Mouse (Mus musculus): ENCODE results near the gene Trim28. TPM values are rescaled to one million over a fixed set of nuclear protein-coding genes. Genes with fewer than 3 reads are reported as not detected.

Gene Trim28
- polyA plus RNA-seq, 1 experiment, result 266 TPM

DNA sequence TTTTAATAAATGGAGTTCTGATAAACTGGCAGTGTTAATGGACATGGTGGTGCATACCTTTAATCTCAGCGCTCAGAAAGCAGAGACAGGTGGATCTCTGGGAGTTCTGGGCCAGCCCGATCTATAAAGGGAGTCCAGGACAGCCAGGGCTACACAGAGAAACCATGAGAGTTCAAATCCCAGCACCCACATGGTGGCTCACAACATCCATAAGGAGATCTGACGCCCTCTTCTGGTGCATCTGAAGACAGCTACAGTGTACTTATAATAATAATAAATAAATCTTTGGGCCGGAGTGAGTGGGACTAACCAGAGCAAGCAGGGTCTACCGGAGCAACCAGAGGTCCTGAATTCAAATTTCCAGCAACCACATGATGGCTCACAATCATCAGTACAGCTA lies 4.5 kb downstream of the Trim28 start:
- TF ChIP-seq CTCF (IDR thresholded peaks at IDR 0.05; ENCODE audit: borderline replicate concordance, insufficient read depth, low read depth, low read length) (no peak), POLR2A (IDR thresholded peaks at IDR 0.05; ENCODE audit: borderline replicate concordance, insufficient read depth, low read length) (no peak)
- no peak for DNase-seq
- no peak overlapping the region for H3K27ac ChIP-seq (ENCODE audit: insufficient read depth, low read length)
- H3K4me3 ChIP-seq (replicated peaks; ENCODE audit: insufficient read depth, low read depth, low read length), result no peak overlapping the region
- no peaks in the 10 kb centered on the region for H3K27me3 ChIP-seq (ENCODE audit: control insufficient read depth, insufficient read depth, low read length)
- 73% methylated on average over 5 of the region's 5 CpGs for WGBS
- peaks cover 14% of the 10 kb centered on the region for H3K4me1 ChIP-seq (ENCODE audit: control insufficient read depth, insufficient read depth, low read length)

DNA sequence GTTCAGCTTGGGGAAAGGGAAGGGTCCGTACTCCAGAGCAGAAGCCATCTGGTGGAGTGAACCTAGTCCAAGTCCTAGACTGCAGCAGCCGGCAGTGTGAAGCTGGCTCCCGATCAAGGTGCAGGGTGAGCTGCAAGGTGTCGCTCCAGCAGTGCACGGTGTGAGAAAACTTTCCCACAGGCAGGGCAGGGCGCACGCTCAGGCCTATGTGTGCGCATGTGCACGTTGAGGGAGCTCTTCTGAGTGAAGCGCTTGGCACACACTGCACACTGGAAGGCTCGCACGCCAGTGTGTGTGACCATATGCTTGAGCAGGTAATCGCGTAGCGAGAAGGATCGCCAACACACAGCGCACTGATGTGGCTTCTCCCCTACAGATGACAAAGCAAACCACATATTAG lies 7.1 kb downstream of the Trim28 start:
- Histone ChIP-seq H3K4me1 (ENCODE audit: control insufficient read depth, insufficient read depth, low read length) (peaks cover 18% of the 10 kb centered on the region), H3K4me3 (replicated peaks; ENCODE audit: insufficient read depth, low read depth, low read length) (no peak overlapping the region)
- WGBS, result 17% methylated on average over 17 of the region's 17 CpGs

DNA sequence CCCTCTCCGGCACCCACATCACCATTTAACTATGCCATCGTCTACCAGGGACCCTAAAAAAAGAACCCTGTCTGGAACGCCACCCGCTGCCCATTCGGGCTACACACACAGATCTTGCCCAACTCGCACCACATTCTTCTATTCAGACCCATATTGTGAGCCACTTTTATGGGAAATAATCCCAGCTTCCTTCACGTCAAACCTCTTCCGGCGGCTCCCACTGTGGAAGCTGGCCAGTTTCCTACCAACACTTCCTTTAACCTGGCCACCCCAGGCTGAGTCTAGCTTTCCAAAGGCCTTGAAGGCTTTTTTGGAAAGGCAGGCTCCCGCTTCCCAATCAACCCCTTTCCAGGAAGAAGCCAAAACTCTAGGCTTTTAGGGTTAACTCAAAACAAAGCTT lies 7.6 kb downstream of the Trim28 start:
- no peak for TF ChIP-seq POLR2A (IDR thresholded peaks at IDR 0.05; ENCODE audit: borderline replicate concordance, insufficient read depth, low read length)
- TF ChIP-seq CTCF (IDR thresholded peaks at IDR 0.05; ENCODE audit: borderline replicate concordance, insufficient read depth, low read depth, low read length), result no peak
- DNase-seq, result no peak
- WGBS, result 58% methylated on average over 10 of the region's 10 CpGs
- peaks cover 18% of the 10 kb centered on the region for H3K4me1 ChIP-seq (ENCODE audit: control insufficient read depth, insufficient read depth, low read length)
- H3K27ac ChIP-seq (ENCODE audit: insufficient read depth, low read length), result no peak overlapping the region
- H3K27me3 ChIP-seq (ENCODE audit: control insufficient read depth, insufficient read depth, low read length), result no peaks in the 10 kb centered on the region
- no peak overlapping the region for H3K4me3 ChIP-seq (replicated peaks; ENCODE audit: insufficient read depth, low read depth, low read length)

More for the DNA sequence above, 7.1 kb downstream of the Trim28 start:
- no peak for TF ChIP-seq POLR2A (IDR thresholded peaks at IDR 0.05; ENCODE audit: borderline replicate concordance, insufficient read depth, low read length)
- no peak for TF ChIP-seq CTCF (IDR thresholded peaks at IDR 0.05; ENCODE audit: borderline replicate concordance, insufficient read depth, low read depth, low read length)
- H3K27me3 ChIP-seq (ENCODE audit: control insufficient read depth, insufficient read depth, low read length), result no peaks in the 10 kb centered on the region
- DNase-seq, result peak; percentile 45 to 48
- 0 out of 2 replicates have a peak overlapping the region, but pooled peaks have one; percentile 12 for H3K27ac ChIP-seq (ENCODE audit: insufficient read depth, low read length)

DNA sequence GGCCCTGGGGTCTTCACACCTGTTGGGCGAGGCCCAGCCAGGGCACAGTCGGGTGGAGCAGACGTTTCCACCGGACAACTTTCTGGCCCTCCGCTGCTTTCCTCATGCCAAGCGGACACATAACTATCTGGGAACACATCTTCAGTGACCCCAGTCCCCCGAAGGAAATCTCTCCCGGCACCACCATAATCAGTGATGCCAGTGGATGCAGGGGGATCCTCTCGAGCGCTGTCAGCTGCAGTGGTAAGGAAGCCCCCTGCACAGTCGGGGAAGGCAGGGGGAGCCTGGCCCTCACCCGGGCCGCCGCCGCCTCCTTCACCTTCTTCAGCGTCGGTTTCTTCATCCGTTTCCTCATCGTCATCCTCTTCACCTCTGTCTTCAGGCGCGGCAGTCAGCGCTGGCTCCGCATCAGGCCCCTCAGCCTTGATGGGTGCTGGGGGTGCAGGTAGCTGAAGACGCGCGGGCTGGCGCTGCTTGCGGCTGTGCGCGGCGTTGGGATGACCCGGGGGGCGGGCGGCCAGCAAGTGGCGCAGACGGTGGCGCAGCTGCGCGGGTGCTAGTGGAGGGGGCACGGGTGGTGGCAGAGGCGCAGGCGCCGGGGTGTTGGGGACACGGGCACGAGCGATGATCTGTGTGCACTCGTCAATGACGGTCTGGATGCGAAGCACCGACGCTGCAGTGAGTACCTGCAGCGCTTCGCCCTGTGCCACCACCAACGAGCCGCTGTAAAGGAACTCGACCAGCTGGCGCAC lies 8.6 kb downstream of the Trim28 start:
- no peak overlapping the region for H3K4me3 ChIP-seq (replicated peaks; ENCODE audit: insufficient read depth, low read depth, low read length)
- H3K27me3 ChIP-seq (ENCODE audit: control insufficient read depth, insufficient read depth, low read length), result no peaks in the 10 kb centered on the region
- no peak for TF ChIP-seq CTCF (IDR thresholded peaks at IDR 0.05; ENCODE audit: borderline replicate concordance, insufficient read depth, low read depth, low read length)
- TF ChIP-seq POLR2A (IDR thresholded peaks at IDR 0.05; ENCODE audit: borderline replicate concordance, insufficient read depth, low read length), result no peak
- peaks cover 18% of the 10 kb centered on the region for H3K4me1 ChIP-seq (ENCODE audit: control insufficient read depth, insufficient read depth, low read length)
- H3K27ac ChIP-seq (ENCODE audit: insufficient read depth, low read length), result no peak overlapping the region
- 52% methylated on average over 57 of the region's 57 CpGs for WGBS
- DNase-seq, result peak; percentile 17 to 40

DNA sequence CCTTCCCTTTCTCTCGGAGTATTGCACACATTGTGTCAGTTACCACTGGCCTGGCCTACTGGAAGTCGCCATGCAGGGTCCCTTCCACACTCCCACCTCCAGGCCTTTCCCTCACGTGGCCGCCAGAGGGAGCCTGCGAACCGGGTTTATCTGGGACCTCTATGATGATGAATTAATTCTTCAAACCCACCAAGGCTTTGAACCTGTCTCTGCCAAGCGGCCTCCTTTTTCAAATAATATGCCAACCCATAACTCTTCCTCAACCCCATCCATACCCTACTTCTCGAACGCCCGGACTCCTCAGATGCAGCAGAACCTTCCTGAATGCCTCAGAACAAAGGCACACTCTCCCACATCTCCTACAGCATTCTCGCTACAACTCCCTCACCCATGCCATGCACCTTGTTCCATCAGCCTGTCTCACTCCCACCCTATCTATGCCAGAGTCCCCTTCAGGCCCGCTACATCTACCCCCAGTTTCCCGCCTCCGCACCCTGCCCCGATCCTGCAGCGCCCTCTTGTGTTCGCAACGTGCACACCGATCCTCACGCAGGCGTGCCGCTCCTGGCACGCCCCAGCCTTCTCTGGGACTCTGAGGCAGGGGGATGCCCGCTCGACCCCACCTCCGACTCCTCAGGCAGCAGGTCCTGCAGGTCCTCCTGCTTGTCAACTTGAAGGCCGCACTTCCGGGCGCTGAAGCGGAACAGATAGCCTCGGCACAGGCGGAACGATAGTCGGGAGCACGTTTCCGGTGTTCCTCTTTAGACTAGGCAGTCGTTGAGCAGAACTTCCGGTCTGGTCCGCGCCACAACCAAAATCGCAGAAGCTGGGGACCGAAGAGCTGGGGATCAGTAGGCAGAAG lies 10.5 kb downstream of the Trim28 start:
- WGBS, result under 1% methylated on average over 42 of the region's 42 CpGs
- H3K4me1 ChIP-seq (ENCODE audit: control insufficient read depth, insufficient read depth, low read length), result peaks cover 18% of the 10 kb centered on the region
- peak overlapping the region; percentile 92 for H3K27ac ChIP-seq (ENCODE audit: insufficient read depth, low read length)
- TF ChIP-seq POLR2A (IDR thresholded peaks at IDR 0.05; ENCODE audit: borderline replicate concordance, insufficient read depth, low read length) (peak; percentile 74; the same call in 1 of the 2 replicates), CTCF (IDR thresholded peaks at IDR 0.05; ENCODE audit: borderline replicate concordance, insufficient read depth, low read depth, low read length) (peak; percentile 77)
- peak overlapping the region; percentile 97 for H3K4me3 ChIP-seq (replicated peaks; ENCODE audit: insufficient read depth, low read depth, low read length)
- no peaks in the 10 kb centered on the region for H3K27me3 ChIP-seq (ENCODE audit: control insufficient read depth, insufficient read depth, low read length)
- peak; percentile 93 to 96 for DNase-seq

DNA sequence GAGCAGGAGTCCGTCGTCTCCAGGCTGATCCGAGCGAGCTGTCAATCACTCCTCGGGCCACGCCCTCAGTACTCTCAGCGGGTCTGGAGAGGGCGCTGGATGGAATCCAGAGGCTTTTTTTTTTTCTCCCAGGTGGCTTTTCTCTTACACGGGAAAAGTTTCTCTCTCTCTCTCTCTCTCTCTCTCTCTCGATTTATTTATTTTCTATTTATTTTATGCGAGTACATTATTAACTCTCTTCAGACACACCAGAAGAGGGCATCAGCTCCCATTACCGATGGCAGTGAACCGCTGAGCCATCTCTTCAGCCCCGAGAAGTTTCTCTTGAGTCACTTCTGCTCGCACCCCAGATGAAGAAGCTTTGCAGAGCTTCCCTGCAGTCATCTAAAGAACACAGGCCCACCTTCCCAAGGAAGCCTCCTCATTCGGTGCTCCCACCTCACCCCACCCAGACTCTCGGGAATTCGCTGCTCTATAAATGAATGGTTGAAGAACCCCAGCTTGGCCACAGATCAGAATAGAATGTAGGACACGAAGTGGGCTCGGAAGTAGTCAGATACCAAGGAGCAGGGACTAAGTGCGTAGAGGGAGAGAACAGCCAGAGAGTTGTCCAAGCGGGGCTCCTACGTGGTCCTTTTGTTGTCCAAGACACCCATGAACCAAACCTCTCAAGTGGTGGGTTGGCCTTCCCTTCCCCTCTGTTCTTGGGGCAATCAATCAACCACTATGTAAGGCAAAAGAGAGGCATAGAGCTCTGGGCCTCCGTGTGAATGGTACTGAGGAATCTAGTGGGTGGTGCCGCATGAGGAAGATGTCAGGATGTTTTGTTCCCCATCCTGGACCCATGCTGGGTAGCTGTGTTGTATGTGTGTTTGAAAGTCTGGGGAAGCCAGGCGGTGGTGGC lies 11.3 kb downstream of the Trim28 start, which contains the start of gene Zbtb45:
Gene Zbtb45 (minus strand): TSS at position 30 of the 904 bp plus-strand sequence.
- Histone ChIP-seq H3K4me3 (replicated peaks; ENCODE audit: insufficient read depth, low read depth, low read length) (peak within 1 kb of the TSS; percentile 97), H3K27me3 (ENCODE audit: control insufficient read depth, insufficient read depth, low read length) (no peaks in the 10 kb centered on the region), H3K27ac (ENCODE audit: insufficient read depth, low read length) (peak within 1 kb of the TSS; percentile 92), H3K4me1 (ENCODE audit: control insufficient read depth, insufficient read depth, low read length) (peaks cover 18% of the 10 kb centered on the region)
- 4% methylated on average over 26 of the region's 26 CpGs for WGBS
- DNase-seq, result peak in 1 of 2 experiments; percentile 13
- no peak for TF ChIP-seq POLR2A (IDR thresholded peaks at IDR 0.05; ENCODE audit: borderline replicate concordance, insufficient read depth, low read length)
- no peak for TF ChIP-seq CTCF (IDR thresholded peaks at IDR 0.05; ENCODE audit: borderline replicate concordance, insufficient read depth, low read depth, low read length)

DNA sequence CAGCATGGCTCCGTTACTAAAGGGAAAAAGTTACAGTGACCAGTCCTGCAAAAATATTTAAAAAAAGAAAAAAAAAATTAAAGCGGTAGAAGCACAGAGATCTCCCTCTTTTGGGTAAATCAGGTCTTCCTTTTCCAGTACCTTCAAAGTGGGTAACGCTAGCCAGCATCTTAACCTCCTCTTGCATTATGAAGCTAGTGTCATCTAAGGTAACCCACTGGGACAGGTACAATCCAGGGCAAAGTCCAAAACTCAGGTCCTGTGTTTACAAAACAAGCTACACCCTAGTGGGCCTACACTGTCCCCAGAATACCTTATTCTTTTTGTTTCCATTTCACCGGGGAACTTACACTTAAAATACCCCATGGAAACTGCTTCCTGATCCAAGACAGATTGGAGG lies 14.8 kb downstream of the Trim28 start:
- WGBS, result 77% methylated on average over 4 of the region's 4 CpGs
- Histone ChIP-seq H3K4me3 (replicated peaks; ENCODE audit: insufficient read depth, low read depth, low read length) (no peak overlapping the region), H3K27me3 (ENCODE audit: control insufficient read depth, insufficient read depth, low read length) (no peaks in the 10 kb centered on the region), H3K27ac (ENCODE audit: insufficient read depth, low read length) (no peak overlapping the region), H3K4me1 (ENCODE audit: control insufficient read depth, insufficient read depth, low read length) (peaks cover under 1% of the 10 kb centered on the region; the same call in 1 of the 2 replicates)
- no peak for TF ChIP-seq POLR2A (IDR thresholded peaks at IDR 0.05; ENCODE audit: borderline replicate concordance, insufficient read depth, low read length)
- no peak for TF ChIP-seq CTCF (IDR thresholded peaks at IDR 0.05; ENCODE audit: borderline replicate concordance, insufficient read depth, low read depth, low read length)
- DNase-seq, result no peak
